Mouse (Mus musculus) limb, embryonic 14.5 days (tissue): ENCODE data around the gene Nacc1. TPM values are rescaled to one million over a fixed set of nuclear protein-coding genes. Genes with fewer than 3 reads are reported as not detected.

Source experiments
- ATAC-seq: fragments of 200-750 bp; cut with Nextera tagmentation; 2 replicates; pipeline ENCODE4 v1.8.0; 2017; ENCODE audit warnings: low read depth, moderate number of reproducible peaks, moderate TSS enrichment; ENCODE audit not compliant: low FRiP score
- DNase-seq: peaks from one replicate; pipeline ENCODE4 v3.0.0-alpha.2; 2015; ENCODE audit warnings: low spot score
- H3K27ac ChIP-seq: fragments of 300-500 bp; sonication (generic); replicated peaks from 2 replicates; pipeline ENCODE4 v1.5.1; 2014; ENCODE audit warnings: low read depth, mild to moderate bottlenecking, low read length, moderate library complexity, mixed read lengths
- H3K27me3 ChIP-seq: fragments of 300-500 bp; sonication (generic); 2 replicates; pipeline ENCODE4 v1.6.1; 2014; ENCODE audit warnings: low read length, mixed read lengths; ENCODE audit not compliant: control insufficient read depth, insufficient read depth
- H3K36me3 ChIP-seq: fragments of 300-500 bp; sonication (generic); 2 replicates; pipeline ENCODE4 v1.6.1; 2014; ENCODE audit warnings: mild to moderate bottlenecking, low read length, moderate library complexity, mixed read lengths; ENCODE audit not compliant: control insufficient read depth, insufficient read depth
- H3K4me1 ChIP-seq: fragments of 300-500 bp; sonication (generic); 2 replicates; pipeline ENCODE4 v1.6.1; 2014; ENCODE audit warnings: antibody characterized with exemption, low read length, mixed read lengths; ENCODE audit not compliant: control insufficient read depth, insufficient read depth
- H3K4me2 ChIP-seq: fragments of 300-500 bp; sonication (generic); replicated peaks from 2 replicates; pipeline ENCODE4 v1.6.1; 2014; ENCODE audit warnings: low read depth, mild to moderate bottlenecking, low read length, moderate library complexity; ENCODE audit not compliant: severe bottlenecking
- H3K4me3 ChIP-seq: fragments of 300-500 bp; sonication (generic); replicated peaks from 2 replicates; pipeline ENCODE4 v1.5.1; 2014; ENCODE audit warnings: low read length
- H3K9ac ChIP-seq: fragments of 300-500 bp; sonication (generic); 2 replicates; pipeline ENCODE4 v1.6.1; 2014; ENCODE audit warnings: mild to moderate bottlenecking, low read depth, low read length, moderate library complexity; ENCODE audit not compliant: severe bottlenecking
- H3K9me3 ChIP-seq: fragments of 300-500 bp; sonication (generic); 2 replicates; pipeline ENCODE4 v1.6.1; 2016; ENCODE audit warnings: low read length; ENCODE audit not compliant: control insufficient read depth
- POLR2A ChIP-seq: fragments of 200-500 bp; IDR thresholded peaks from 2 replicates; pipeline ENCODE4 v1.8.0; 2012; ENCODE audit warnings: inconsistent platforms, mild to moderate bottlenecking, moderate library complexity, borderline replicate concordance; ENCODE audit not compliant: insufficient read depth, insufficient read length; ENCODE audit errors: extremely low read depth
- WGBS: fragments of 180-500 bp; shearing (Covaris S2); extraction: QIAGEN DNeasy Blood & Tissue Kit; methylation state at CpG from one replicate; pipeline ENCODE4 v1.1.7; 2014; 5-methylcytosine and 5-hydroxymethylcytosine counted together
- polyA plus RNA-seq, 2 experiments: library from polyadenylated mRNA; depleted of rRNA in 1 of 2; stranded (reverse) in 1 of 2; unstranded in 1 of 2; fragments of >200 nt; fragmentation: Nextera tagmentation in 1 of 2; extraction: Ambion mirVana in 1 of 2; gene quantifications; 2 replicates each; pipeline versions ENCODE4 v1.2.1 to v1.2.3; 2012 to 2014

Gene Nacc1
- polyA plus RNA-seq, 2 experiments: 18.5 to 68.8 TPM

DNA sequence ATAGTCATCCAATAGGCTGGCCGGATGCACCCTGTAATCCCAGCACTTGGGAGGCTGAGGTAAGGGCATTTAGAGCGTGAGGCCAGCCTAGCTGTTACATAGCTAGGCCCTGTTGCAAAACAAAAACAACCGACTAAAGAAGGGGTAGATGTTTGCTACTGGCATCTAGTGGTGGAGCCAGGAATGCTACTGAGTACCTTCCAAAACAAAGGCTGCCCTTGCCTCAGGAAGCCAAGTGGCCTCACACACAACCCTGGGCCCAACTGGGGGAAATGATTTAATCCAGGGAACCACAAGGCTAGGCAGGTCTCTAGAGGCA, 38.2 kb upstream of the Nacc1 start:
- DNase-seq: no peak
- no peak for ATAC-seq
- Histone ChIP-seq H3K36me3 (peaks cover 68% of the 10 kb centered on the region), H3K9me3 (no peaks in the 10 kb centered on the region), H3K4me2 (no peak overlapping the region), H3K9ac (no peak overlapping the region), H3K27ac (peak overlapping the region; percentile 97), H3K4me3 (no peak overlapping the region), H3K27me3 (no peaks in the 10 kb centered on the region), H3K4me1 (peaks cover 76% of the 10 kb centered on the region)
- 9% methylated on average over 3 of the region's 3 CpGs for WGBS
- TF ChIP-seq POLR2A: no peak

- H3K9ac ChIP-seq: 0 out of 2 replicates have a peak overlapping the region, but pooled peaks have one; percentile 7
- peak overlapping the region; percentile 97 for H3K27ac ChIP-seq
- no peak for DNase-seq
- H3K4me2 ChIP-seq: 0 out of 2 replicates have a peak overlapping the region, but pooled peaks have one; percentile 7
- WGBS: 35% methylated on average over 9 of the region's 10 CpGs
- H3K36me3 ChIP-seq: peaks cover 73% of the 10 kb centered on the region
- no peak for TF ChIP-seq POLR2A
- H3K4me1 ChIP-seq: peaks cover 75% of the 10 kb centered on the region
- ATAC-seq: no peak
- H3K9me3 ChIP-seq: no peaks in the 10 kb centered on the region
- H3K27me3 ChIP-seq: no peaks in the 10 kb centered on the region
- H3K4me3 ChIP-seq: no peak overlapping the region
These were observed 37.7 kb upstream of the Nacc1 start for GRCm38 (mm10) chr8:84725246-84725940.

DNA sequence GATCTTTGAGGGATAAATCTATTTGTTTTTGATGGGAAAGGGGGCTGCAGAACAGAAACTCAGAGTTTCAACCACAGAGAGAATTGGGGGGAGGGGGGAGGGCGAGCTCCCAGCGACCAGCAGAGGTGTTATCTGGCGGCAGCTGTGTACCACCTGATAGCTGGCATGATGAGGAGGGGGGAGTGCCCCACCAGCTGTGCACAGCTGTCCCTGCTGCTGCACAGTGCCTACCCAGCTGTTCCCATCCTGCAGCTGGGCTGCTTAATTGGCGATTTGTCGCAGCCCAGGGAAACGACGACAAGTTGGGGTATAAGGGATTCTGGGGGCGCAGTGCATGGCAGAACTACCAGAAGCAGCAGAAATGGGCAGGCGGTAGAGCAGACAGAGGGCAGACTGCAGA, 37.0 kb upstream of the Nacc1 start:
- Histone ChIP-seq H3K9me3 (no peaks in the 10 kb centered on the region), H3K4me1 (peaks cover 71% of the 10 kb centered on the region), H3K27me3 (no peaks in the 10 kb centered on the region), H3K4me2 (0 out of 2 replicates have a peak overlapping the region, but pooled peaks have one; percentile 7), H3K36me3 (peaks cover 77% of the 10 kb centered on the region), H3K9ac (peak overlapping the region; percentile 38; the same call in 1 of the 2 replicates), H3K4me3 (no peak overlapping the region), H3K27ac (peak overlapping the region; percentile 97)
- ATAC-seq (no peak), DNase-seq (no peak)
- TF ChIP-seq POLR2A: no peak
- 28% methylated on average over 9 of the region's 9 CpGs for WGBS

GRCm38 (mm10) chr8:84723571-84723900, 35.9 kb upstream of the Nacc1 start:
- no peak for TF ChIP-seq POLR2A

DNA sequence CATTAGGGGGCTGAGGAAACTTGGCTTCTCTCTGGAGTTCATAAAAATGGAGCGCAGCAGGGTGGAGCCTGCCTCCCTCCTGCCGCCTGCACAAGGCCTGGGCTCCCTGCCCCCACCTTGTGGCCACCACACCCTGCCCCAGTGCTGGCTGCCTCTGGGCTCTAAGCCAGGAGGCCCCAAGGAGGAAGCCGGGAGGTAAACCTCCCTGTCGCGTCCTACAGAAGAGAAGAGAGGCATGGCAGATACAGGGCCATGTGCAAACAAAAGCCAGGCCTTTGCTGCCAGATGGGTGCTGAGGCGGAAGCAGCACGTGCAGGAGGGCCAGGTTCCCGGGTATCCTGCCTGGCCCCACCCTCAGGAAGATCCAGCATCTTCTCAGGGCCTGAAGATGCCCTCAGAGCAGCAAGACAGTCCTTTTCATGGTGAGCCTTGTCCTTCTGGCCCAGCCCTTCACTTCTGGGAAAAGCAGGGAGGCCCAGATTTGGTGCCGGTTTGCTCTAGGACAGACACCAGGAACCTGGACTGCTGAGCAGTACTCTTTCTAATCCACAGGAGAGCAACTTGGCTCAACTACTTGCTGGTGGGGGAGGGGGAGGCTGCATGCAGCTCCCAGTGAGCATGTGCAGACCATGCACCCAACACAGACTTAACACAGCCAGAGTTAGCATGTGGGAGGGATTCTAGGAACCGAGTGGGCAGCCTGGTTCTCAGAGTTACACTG, 35.3 kb upstream of the Nacc1 start, which contains the start of gene G430095P16Rik:
Gene G430095P16Rik, plus strand, starts transcription at position 158 of the 721 bp plus-strand sequence.
- H3K27me3 ChIP-seq: no peaks in the 10 kb centered on the region
- under 1% methylated on average over 10 of the region's 10 CpGs for WGBS
- H3K27ac ChIP-seq: peak within 1 kb of the TSS; percentile 97

More at GRCm38 (mm10) chr8:84723571-84723900, 35.9 kb upstream of the Nacc1 start:
- no peaks in the 10 kb centered on the region for H3K9me3 ChIP-seq
- H3K4me1 ChIP-seq: peaks cover 62% of the 10 kb centered on the region
- WGBS: 11% methylated on average over 7 of the region's 7 CpGs
- H3K9ac ChIP-seq: peak overlapping the region; percentile 46
- peak overlapping the region; percentile 16 for H3K4me3 ChIP-seq
- H3K36me3 ChIP-seq: peaks cover 84% of the 10 kb centered on the region
- H3K4me2 ChIP-seq: peak overlapping the region; percentile 46
- H3K27me3 ChIP-seq: no peaks in the 10 kb centered on the region
- peak overlapping the region; percentile 97 for H3K27ac ChIP-seq
- no peak for ATAC-seq
- DNase-seq: no peak

More for the DNA sequence above, 35.3 kb upstream of the Nacc1 start, which contains the start of gene G430095P16Rik:
- peaks cover 58% of the 10 kb centered on the region for H3K4me1 ChIP-seq
- peak; percentile 90 for ATAC-seq
- H3K36me3 ChIP-seq: peaks cover 85% of the 10 kb centered on the region
- 0 out of 2 replicates have a peak, but pooled peaks have one; percentile 16 for TF ChIP-seq POLR2A
- H3K9ac ChIP-seq: peak within 1 kb of the TSS; percentile 46
- peak; percentile 92 for DNase-seq
- peak within 1 kb of the TSS; percentile 16 for H3K4me3 ChIP-seq
- no peaks in the 10 kb centered on the region for H3K9me3 ChIP-seq
- peak within 1 kb of the TSS; percentile 46 for H3K4me2 ChIP-seq
